Mouse (Mus musculus) MEL (cell line): ENCODE results near the gene Slc39a12. TPM values are rescaled to one million over a fixed set of nuclear protein-coding genes. Genes with fewer than 3 reads are reported as not detected.

Source experiments
- DNase-seq: peaks from one replicate; pipeline ENCODE4 v3.0.0; 2011; ENCODE audit warnings: low read depth, low spot score
- H3K27ac ChIP-seq: 2 replicates; pipeline ENCODE4 v1.5.1; 2012; ENCODE audit warnings: low read depth, mild to moderate bottlenecking, control low read depth, low read length, moderate library complexity; ENCODE audit not compliant: control insufficient read depth
- H3K27me3 ChIP-seq, 2 experiments: fragments of 150-350 bp in 1 of 2; sonication (generic) in 1 of 2; 2 replicates each; pipeline ENCODE4 v1.6.1; 2012; ENCODE audit warnings: low read length in 2 of 2, mild to moderate bottlenecking in 2 of 2, improper control_type of control experiment in 1 of 2, moderate library complexity in 1 of 2; ENCODE audit not compliant: insufficient read depth in 2 of 2, control insufficient read depth in 1 of 2
- H3K36me3 ChIP-seq, 2 experiments: 2 replicates each; pipeline ENCODE4 v1.6.1; 2012 to 2014; ENCODE audit warnings: low read length in 2 of 2, improper control_type of control experiment in 1 of 2, inconsistent platforms in 1 of 2, mild to moderate bottlenecking in 1 of 2; ENCODE audit not compliant: insufficient read depth in 2 of 2, control insufficient read depth in 1 of 2
- H3K4me1 ChIP-seq, 2 experiments: fragments of 150-350 bp in 1 of 2; sonication (generic) in 1 of 2; 2 replicates each; pipeline ENCODE4 v1.6.1; 2012; ENCODE audit warnings: low read length in 2 of 2, improper control_type of control experiment in 1 of 2, mild to moderate bottlenecking in 1 of 2; ENCODE audit not compliant: insufficient read depth in 2 of 2, control insufficient read depth in 1 of 2
- H3K4me3 ChIP-seq, 2 experiments: fragments of 150-350 bp in 1 of 2; sonication (generic) in 1 of 2; 2 replicates each; pipeline ENCODE4 v1.5.1; 2012; ENCODE audit warnings: low read depth in 2 of 2, low read length in 2 of 2, mild to moderate bottlenecking in 2 of 2, moderate library complexity in 2 of 2, control low read depth in 1 of 2, improper control_type of control experiment in 1 of 2; ENCODE audit not compliant: control insufficient read depth in 1 of 2, insufficient read depth in 1 of 2
- H3K79me2 ChIP-seq: 2 replicates; pipeline ENCODE4 v1.6.1; 2012; ENCODE audit warnings: mild to moderate bottlenecking, low read length, moderate library complexity; ENCODE audit not compliant: control insufficient read depth, poor library complexity, insufficient read depth
- H3K9ac ChIP-seq: 2 replicates; pipeline ENCODE4 v1.6.1; 2012; ENCODE audit warnings: low read depth, mild to moderate bottlenecking, control low read depth, low read length, moderate library complexity; ENCODE audit not compliant: control insufficient read depth, poor library complexity, severe bottlenecking
- H3K9me3 ChIP-seq: fragments of 150-350 bp; sonication (generic); replicated peaks from 2 replicates; pipeline ENCODE4 v1.6.1; 2012; ENCODE audit warnings: mild to moderate bottlenecking, low read length, improper control_type of control experiment, moderate library complexity; ENCODE audit not compliant: insufficient read depth
- BHLHE40 ChIP-seq: IDR thresholded peaks from 2 replicates; pipeline ENCODE4 v1.6.1; 2012; ENCODE audit warnings: low read depth, mild to moderate bottlenecking, inconsistent platforms, low read length, improper control_type of control experiment, borderline replicate concordance
- CTCF ChIP-seq, 3 experiments: IDR thresholded peaks in 2 of 3; conservative IDR thresholded peaks in 1 of 3; 2 replicates each; pipeline ENCODE4 v1.5.1; 2011 to 2012; ENCODE audit warnings: low read length in 3 of 3, low read depth in 2 of 3, mild to moderate bottlenecking in 2 of 3, improper control_type of control experiment in 1 of 3, inconsistent platforms in 1 of 3, mixed read lengths in 1 of 3, moderate library complexity in 1 of 3; ENCODE audit not compliant: control insufficient read depth in 1 of 3, insufficient read depth in 1 of 3, poor library complexity in 1 of 3, severe bottlenecking in 1 of 3
- E2F4 ChIP-seq: IDR thresholded peaks from 2 replicates; pipeline ENCODE4 v1.6.1; 2011; ENCODE audit warnings: low read depth, low read length, improper control_type of control experiment, borderline replicate concordance
- ETS1 ChIP-seq: IDR thresholded peaks from 2 replicates; pipeline ENCODE4 v1.6.1; 2012; ENCODE audit warnings: low read depth, mild to moderate bottlenecking, inconsistent platforms, low read length, improper control_type of control experiment, moderate library complexity
- GATA1 ChIP-seq: IDR thresholded peaks from 2 replicates; pipeline ENCODE4 v1.6.1; 2011; ENCODE audit warnings: low read depth, low read length, improper control_type of control experiment
- MAFK ChIP-seq: IDR thresholded peaks from 2 replicates; pipeline ENCODE4 v1.6.1; 2011; ENCODE audit warnings: low read depth, mild to moderate bottlenecking, low read length, improper control_type of control experiment, borderline replicate concordance
- MAX ChIP-seq: IDR thresholded peaks from 2 replicates; pipeline ENCODE4 v1.6.1; 2011; ENCODE audit warnings: low read length, improper control_type of control experiment
- MAZ ChIP-seq: IDR thresholded peaks from 2 replicates; pipeline ENCODE4 v1.6.1; 2012; ENCODE audit warnings: low read depth, mild to moderate bottlenecking, inconsistent platforms, low read length, improper control_type of control experiment
- MXI1 ChIP-seq: IDR thresholded peaks from 2 replicates; pipeline ENCODE4 v1.6.1; 2011; ENCODE audit warnings: mild to moderate bottlenecking, low read depth, low read length, improper control_type of control experiment
- NELFE ChIP-seq: IDR thresholded peaks from 2 replicates; pipeline ENCODE4 v1.6.1; 2011; ENCODE audit warnings: low read depth, low read length, improper control_type of control experiment
- NRF1 ChIP-seq: IDR thresholded peaks from 2 replicates; pipeline ENCODE4 v1.6.1; 2014; ENCODE audit warnings: low read depth, mild to moderate bottlenecking, inconsistent platforms, low read length, improper control_type of control experiment, moderate library complexity; ENCODE audit not compliant: poor library complexity, insufficient read depth, severe bottlenecking
- POLR2AphosphoS2 ChIP-seq: IDR thresholded peaks from 2 replicates; pipeline ENCODE4 v1.6.1; 2011; ENCODE audit warnings: low read length, improper control_type of control experiment
- RCOR1 ChIP-seq: IDR thresholded peaks from 2 replicates; pipeline ENCODE4 v1.6.1; 2012; ENCODE audit warnings: low read depth, mild to moderate bottlenecking, inconsistent platforms, low read length, improper control_type of control experiment
- SMC3 ChIP-seq: IDR thresholded peaks from 2 replicates; pipeline ENCODE4 v1.6.1; 2011; ENCODE audit warnings: low read depth, low read length, improper control_type of control experiment
- TBP ChIP-seq: IDR thresholded peaks from 2 replicates; pipeline ENCODE4 v1.8.0; 2011; ENCODE audit warnings: low read depth, low read length, improper control_type of control experiment
- TCF12 ChIP-seq: IDR thresholded peaks from 2 replicates; pipeline ENCODE4 v1.6.1; 2014; ENCODE audit warnings: low read depth, mild to moderate bottlenecking, inconsistent platforms, low read length, improper control_type of control experiment, moderate library complexity
- UBTF ChIP-seq: IDR thresholded peaks from 2 replicates; pipeline ENCODE4 v1.6.1; 2012; ENCODE audit warnings: low read depth, mild to moderate bottlenecking, inconsistent platforms, low read length, improper control_type of control experiment, moderate library complexity, borderline replicate concordance; ENCODE audit not compliant: insufficient read depth
- ZC3H11A ChIP-seq: IDR thresholded peaks from 2 replicates; pipeline ENCODE4 v1.6.1; 2012; ENCODE audit warnings: low read depth, mild to moderate bottlenecking, inconsistent platforms, low read length, improper control_type of control experiment
- polyA plus RNA-seq, 2 experiments: library from polyadenylated mRNA; stranded (reverse) in 1 of 2; unstranded in 1 of 2; fragments of >175 nt in 1 of 2; fragments of >200 nt in 1 of 2; gene quantifications; 2 replicates each; pipeline versions ENCODE4 v1.2.1 to v1.2.4; 2012; ENCODE audit warnings: low replicate concordance in 2 of 2, low read depth in 1 of 2; ENCODE audit not compliant: insufficient read length in 2 of 2, insufficient read depth in 1 of 2, missing spikeins in 1 of 2
- total RNA-seq: library from RNA; depleted of rRNA; stranded (reverse); fragments of 300-350 nt; gene quantifications from 2 replicates; pipeline ENCODE4 v1.2.3, GENCODE M21; 2012

Gene Slc39a12
- total and polyA plus RNA-seq, 3 experiments: not detected

- Histone ChIP-seq H3K27ac (no peak overlapping the region), H3K36me3 (no peaks in the 10 kb centered on the region), H3K9me3 (no peaks in the 10 kb centered on the region)
- TF ChIP-seq GATA1 (no peak), MXI1 (no peak), SMC3 (no peak)
- TF ChIP-seq, all 39 proteins: peak for 0
- H3K4me1 ChIP-seq: no peaks in the 10 kb centered on the region
- H3K27me3 ChIP-seq: no peaks in the 10 kb centered on the region
- no peak overlapping the region for H3K9ac ChIP-seq
- no peaks in the 10 kb centered on the region for H3K79me2 ChIP-seq
- no peak overlapping the region for H3K4me3 ChIP-seq
- no peak for DNase-seq
Measured at GRCm38 (mm10) chr2:14342309-14342839, 45.7 kb upstream of the Slc39a12 start.

GRCm38 (mm10) chr2:14388856-14389255 lies 740 bp downstream of the Slc39a12 start:
- H3K79me2 ChIP-seq: no peaks in the 10 kb centered on the region
- no peaks in the 10 kb centered on the region; a peak in 1 of 4 replicates for H3K27me3 ChIP-seq
- no peak for DNase-seq

DNA sequence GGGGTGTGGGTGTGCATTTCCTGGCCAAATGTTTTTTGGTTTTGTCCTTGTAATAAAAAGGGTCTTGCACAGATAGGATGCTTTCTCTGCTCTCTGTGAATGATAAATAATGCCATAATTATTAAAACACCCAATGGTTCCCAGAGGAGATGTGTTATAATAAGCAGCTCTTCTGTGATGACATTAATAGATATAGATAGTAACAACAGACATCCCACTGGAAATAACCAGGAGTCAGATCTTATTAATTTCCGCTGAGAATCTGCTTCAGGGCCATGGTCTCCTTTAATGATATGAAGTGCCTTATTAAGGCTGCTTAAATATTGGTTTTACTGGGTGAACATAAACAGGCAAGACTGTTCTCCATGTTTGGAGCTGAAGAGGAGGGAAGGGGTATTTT lies 2.8 kb downstream of the Slc39a12 start:
- Histone ChIP-seq H3K9me3 (no peaks in the 10 kb centered on the region), H3K27ac (no peak overlapping the region), H3K27me3 (no peaks in the 10 kb centered on the region; a peak in 1 of 4 replicates), H3K36me3 (no peaks in the 10 kb centered on the region), H3K79me2 (no peaks in the 10 kb centered on the region), H3K9ac (no peak overlapping the region), H3K4me1 (no peaks in the 10 kb centered on the region), H3K4me3 (no peak overlapping the region)
- TF ChIP-seq ZC3H11A (no peak), MAZ (no peak), MXI1 (no peak)
- no peak for DNase-seq

More at GRCm38 (mm10) chr2:14388856-14389255, 740 bp downstream of the Slc39a12 start:
- H3K9me3 ChIP-seq: no peaks in the 10 kb centered on the region
- TF ChIP-seq ZC3H11A (no peak), E2F4 (no peak), NELFE (no peak), MAX (no peak), RCOR1 (no peak), POLR2AphosphoS2 (no peak), ETS1 (no peak), BHLHE40 (no peak), TCF12 (no peak), SMC3 (no peak), UBTF (no peak), MAFK (no peak), GATA1 (no peak), CTCF (IDR thresholded peaks at IDR 0.05 in 2 of 3, conservative IDR thresholded peaks at IDR 0.05 in 1 of 3; ENCODE audit: control insufficient read depth in 1 of 3, insufficient read depth in 1 of 3, low read depth in 2 of 3, low read length in 3 of 3, poor library complexity in 1 of 3, severe bottlenecking in 1 of 3) (no peak), NRF1 (no peak), TBP (no peak)
- TF ChIP-seq, all 39 proteins: peak for 0
- H3K27ac ChIP-seq: no peak overlapping the region
- no peaks in the 10 kb centered on the region for H3K36me3 ChIP-seq
- no peak overlapping the region for H3K9ac ChIP-seq
- H3K4me3 ChIP-seq: no peak overlapping the region
- H3K4me1 ChIP-seq: no peaks in the 10 kb centered on the region
